Mouse (Mus musculus) heart, postnatal 0 days (tissue): ENCODE measurements around the gene Uhrf1bp1l.

Experiments used
- CTCF ChIP-seq: IDR thresholded peaks from 2 replicates; pipeline ENCODE4 v1.5.1; 2016; ENCODE audit warnings: antibody characterized with exemption, control low read depth, low read depth
- EP300 ChIP-seq: IDR thresholded peaks from 2 replicates; pipeline ENCODE4 v1.6.1; 2016; ENCODE audit warnings: antibody characterized with exemption, low read depth

DNA sequence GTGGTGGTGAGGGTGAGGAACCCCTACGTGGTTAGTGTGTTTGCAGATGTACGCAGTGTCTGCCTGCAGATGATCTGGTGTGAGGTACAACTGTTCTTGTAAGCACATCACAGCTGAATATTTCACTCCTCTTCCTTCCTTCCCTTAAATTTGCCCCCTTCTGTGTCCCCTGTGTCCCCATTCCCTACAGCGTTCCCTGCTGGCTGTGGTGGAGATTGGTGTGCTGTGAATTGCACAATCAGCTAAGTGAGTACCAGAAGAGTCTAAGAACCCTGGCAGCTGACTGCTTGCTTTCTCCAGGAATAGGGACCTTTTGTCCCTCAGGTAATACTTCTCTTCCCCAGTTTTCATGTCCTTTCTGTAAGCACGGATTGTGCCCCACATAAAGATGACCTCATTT, 10.4 kb downstream of the Uhrf1bp1l start:
- TF ChIP-seq EP300 (no peak), CTCF (no peak)
